Mouse (Mus musculus): ENCODE measurements around the gene Add2. TPM values are rescaled to one million over a fixed set of nuclear protein-coding genes. Genes with fewer than 3 reads are reported as not detected.

The Add2 gene
- polyA plus RNA-seq, 1 experiment from 2014 or later, result 108 TPM

DNA sequence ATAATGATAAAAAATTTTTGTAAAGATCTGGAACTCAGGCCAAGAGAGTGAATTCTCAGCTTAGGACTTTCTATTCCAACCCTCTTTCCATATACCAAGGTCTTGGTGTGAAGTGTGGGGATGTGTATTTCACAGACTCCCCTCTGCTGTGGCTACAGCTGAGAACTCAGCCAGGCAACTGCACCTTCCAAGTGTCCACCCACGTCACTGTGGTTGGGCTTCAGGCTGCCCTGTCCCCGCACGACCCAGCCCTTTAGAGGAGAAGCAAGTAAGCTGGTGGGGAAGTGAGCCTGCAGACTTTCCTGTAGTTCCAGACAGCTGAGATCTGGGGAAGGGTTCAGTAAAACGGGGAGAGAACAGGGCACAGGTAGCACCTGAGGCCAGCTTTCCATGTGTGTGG is 68.7 kb downstream of the Add2 start:
- DNase-seq (ENCODE audit: low spot score) (no peak), ATAC-seq (no peak)
- Histone ChIP-seq H3K27ac (ENCODE audit: low read depth, low read length) (no peak overlapping the region), H3K36me3 (ENCODE audit: control insufficient read depth, insufficient read depth, low read length) (peaks cover 65% of the 10 kb centered on the region), H3K9me3 (replicated peaks; ENCODE audit: control insufficient read depth, low read length) (no peaks in the 10 kb centered on the region), H3K27me3 (replicated peaks; ENCODE audit: control insufficient read depth, insufficient read depth, low read length) (no peaks in the 10 kb centered on the region), H3K4me2 (ENCODE audit: low read length) (no peak overlapping the region), H3K4me1 (ENCODE audit: control insufficient read depth, insufficient read depth, low read length) (no peaks in the 10 kb centered on the region; the same call in 1 of the 2 replicates), H3K4me3 (ENCODE audit: low read depth, low read length) (no peak overlapping the region), H3K9ac (ENCODE audit: low read length) (no peak overlapping the region)
- 75% methylated on average over 4 of the region's 4 CpGs for WGBS

- peaks cover 68% of the 10 kb centered on the region for H3K36me3 ChIP-seq (ENCODE audit: control insufficient read depth, insufficient read depth, low read length)
- H3K4me2 ChIP-seq (ENCODE audit: low read length), result no peak overlapping the region
- H3K4me3 ChIP-seq (ENCODE audit: low read depth, low read length), result no peak overlapping the region
- no peak overlapping the region for H3K27ac ChIP-seq (ENCODE audit: low read depth, low read length)
- whole genome bisulfite sequencing, result 81% methylated on average over 4 of the region's 4 CpGs
- no peaks in the 10 kb centered on the region for H3K27me3 ChIP-seq (replicated peaks; ENCODE audit: control insufficient read depth, insufficient read depth, low read length)
- no peaks in the 10 kb centered on the region for H3K9me3 ChIP-seq (replicated peaks; ENCODE audit: control insufficient read depth, low read length)
- H3K4me1 ChIP-seq (ENCODE audit: control insufficient read depth, insufficient read depth, low read length), result peaks cover 6% of the 10 kb centered on the region; the same call in 1 of the 2 replicates
- ATAC-seq (no peak), DNase-seq (ENCODE audit: low spot score) (no peak)
- no peak overlapping the region for H3K9ac ChIP-seq (ENCODE audit: low read length)
These were observed 70.5 kb downstream of the Add2 start for GRCm38 (mm10) chr6:86099003-86099402.

- H3K36me3 ChIP-seq (ENCODE audit: control insufficient read depth, insufficient read depth, low read length), result peaks cover 92% of the 10 kb centered on the region
- H3K9ac ChIP-seq (ENCODE audit: low read length), result no peak overlapping the region
- H3K4me2 ChIP-seq (ENCODE audit: low read length), result no peak overlapping the region
- peaks cover 6% of the 10 kb centered on the region; the same call in 1 of the 2 replicates for H3K4me1 ChIP-seq (ENCODE audit: control insufficient read depth, insufficient read depth, low read length)
- no peaks in the 10 kb centered on the region for H3K9me3 ChIP-seq (replicated peaks; ENCODE audit: control insufficient read depth, low read length)
- ATAC-seq (no peak), DNase-seq (ENCODE audit: low spot score) (no peak)
- H3K27ac ChIP-seq (ENCODE audit: low read depth, low read length), result no peak overlapping the region
- WGBS, result 82% methylated on average over 5 of the region's 5 CpGs
- no peaks in the 10 kb centered on the region for H3K27me3 ChIP-seq (replicated peaks; ENCODE audit: control insufficient read depth, insufficient read depth, low read length)
- H3K4me3 ChIP-seq (ENCODE audit: low read depth, low read length), result no peak overlapping the region
These were observed 73.0 kb downstream of the Add2 start for GRCm38 (mm10) chr6:86101451-86101850.

- peak; percentile 87 for ATAC-seq
- Histone ChIP-seq H3K27me3 (replicated peaks; ENCODE audit: control insufficient read depth, insufficient read depth, low read length) (no peaks in the 10 kb centered on the region), H3K4me2 (ENCODE audit: low read length) (no peak overlapping the region), H3K9ac (ENCODE audit: low read length) (no peak overlapping the region), H3K4me3 (ENCODE audit: low read depth, low read length) (no peak overlapping the region), H3K36me3 (ENCODE audit: control insufficient read depth, insufficient read depth, low read length) (peaks cover 90% of the 10 kb centered on the region), H3K9me3 (replicated peaks; ENCODE audit: control insufficient read depth, low read length) (no peaks in the 10 kb centered on the region), H3K27ac (ENCODE audit: low read depth, low read length) (peak overlapping the region; percentile 79), H3K4me1 (ENCODE audit: control insufficient read depth, insufficient read depth, low read length) (peaks cover 6% of the 10 kb centered on the region; the same call in 1 of the 2 replicates)
- 83% methylated on average over 5 of the region's 5 CpGs for WGBS
- DNase-seq (ENCODE audit: low spot score), result peak; percentile 80
These were observed 74.4 kb downstream of the Add2 start for GRCm38 (mm10) chr6:86102874-86103273.

DNA sequence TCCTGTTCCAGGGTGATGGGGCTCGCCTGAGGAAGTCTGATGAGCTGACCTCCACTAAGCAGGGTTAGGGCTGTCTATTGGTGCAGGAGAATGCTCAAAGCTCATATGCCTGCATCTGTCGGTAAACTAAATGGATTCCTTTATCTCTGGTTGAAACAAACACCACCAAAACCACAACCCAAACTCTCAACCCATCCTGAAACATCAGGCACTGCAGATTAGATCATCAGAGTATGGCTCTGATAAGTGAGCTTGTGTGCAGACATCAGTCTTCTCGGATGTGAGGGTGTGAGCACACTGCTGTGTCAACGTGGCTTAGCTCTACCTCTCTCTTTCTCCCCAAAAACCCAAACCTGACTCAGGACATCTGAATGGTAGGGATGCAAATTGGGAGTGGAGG is 75.1 kb downstream of the Add2 start:
- WGBS, result 73% methylated on average over 4 of the region's 4 CpGs
- no peak for DNase-seq (ENCODE audit: low spot score)
- ATAC-seq, result no peak
- Histone ChIP-seq H3K36me3 (ENCODE audit: control insufficient read depth, insufficient read depth, low read length) (peaks cover 90% of the 10 kb centered on the region), H3K4me3 (ENCODE audit: low read depth, low read length) (no peak overlapping the region), H3K9me3 (replicated peaks; ENCODE audit: control insufficient read depth, low read length) (no peaks in the 10 kb centered on the region), H3K27ac (ENCODE audit: low read depth, low read length) (peak overlapping the region; percentile 76), H3K27me3 (replicated peaks; ENCODE audit: control insufficient read depth, insufficient read depth, low read length) (no peaks in the 10 kb centered on the region), H3K4me2 (ENCODE audit: low read length) (no peak overlapping the region), H3K4me1 (ENCODE audit: control insufficient read depth, insufficient read depth, low read length) (peaks cover 6% of the 10 kb centered on the region; the same call in 1 of the 2 replicates), H3K9ac (ENCODE audit: low read length) (no peak overlapping the region)

GRCm38 (mm10) chr6:86104719-86105118 is 76.2 kb downstream of the Add2 start:
- Histone ChIP-seq H3K9me3 (replicated peaks; ENCODE audit: control insufficient read depth, low read length) (no peaks in the 10 kb centered on the region), H3K36me3 (ENCODE audit: control insufficient read depth, insufficient read depth, low read length) (peaks cover 92% of the 10 kb centered on the region), H3K27ac (ENCODE audit: low read depth, low read length) (no peak overlapping the region), H3K27me3 (replicated peaks; ENCODE audit: control insufficient read depth, insufficient read depth, low read length) (no peaks in the 10 kb centered on the region), H3K9ac (ENCODE audit: low read length) (no peak overlapping the region), H3K4me3 (ENCODE audit: low read depth, low read length) (no peak overlapping the region), H3K4me2 (ENCODE audit: low read length) (no peak overlapping the region), H3K4me1 (ENCODE audit: control insufficient read depth, insufficient read depth, low read length) (peaks cover 6% of the 10 kb centered on the region; the same call in 1 of the 2 replicates)
- DNase-seq (ENCODE audit: low spot score) (no peak), ATAC-seq (no peak)
- 68% methylated on average over 4 of the region's 4 CpGs for WGBS

DNA sequence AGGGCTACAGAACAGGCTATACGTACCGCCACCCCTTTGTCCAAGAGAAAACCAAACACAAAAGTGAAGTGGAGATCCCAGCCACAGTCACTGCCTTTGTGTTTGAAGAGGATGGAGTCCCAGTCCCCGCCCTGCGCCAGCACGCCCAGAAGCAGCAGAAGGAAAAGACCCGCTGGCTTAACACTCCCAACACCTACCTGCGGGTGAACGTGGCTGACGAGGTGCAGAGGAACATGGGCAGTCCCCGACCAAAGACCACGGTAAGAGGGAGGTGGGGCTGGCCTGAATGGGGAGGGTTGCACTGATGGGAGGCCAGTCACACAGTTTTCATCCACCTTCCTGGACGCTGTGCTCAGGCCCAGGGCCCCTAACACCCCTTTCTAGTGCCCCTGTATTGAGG is 77.6 kb downstream of the Add2 start:
- ATAC-seq (no peak), DNase-seq (ENCODE audit: low spot score) (no peak)
- 78% methylated on average over 12 of the region's 12 CpGs for WGBS
- Histone ChIP-seq H3K27ac (ENCODE audit: low read depth, low read length) (no peak overlapping the region), H3K36me3 (ENCODE audit: control insufficient read depth, insufficient read depth, low read length) (peaks cover 96% of the 10 kb centered on the region), H3K9ac (ENCODE audit: low read length) (no peak overlapping the region), H3K4me1 (ENCODE audit: control insufficient read depth, insufficient read depth, low read length) (peaks cover 6% of the 10 kb centered on the region; the same call in 1 of the 2 replicates), H3K4me2 (ENCODE audit: low read length) (no peak overlapping the region), H3K9me3 (replicated peaks; ENCODE audit: control insufficient read depth, low read length) (no peaks in the 10 kb centered on the region), H3K4me3 (ENCODE audit: low read depth, low read length) (no peak overlapping the region), H3K27me3 (replicated peaks; ENCODE audit: control insufficient read depth, insufficient read depth, low read length) (no peaks in the 10 kb centered on the region)

DNA sequence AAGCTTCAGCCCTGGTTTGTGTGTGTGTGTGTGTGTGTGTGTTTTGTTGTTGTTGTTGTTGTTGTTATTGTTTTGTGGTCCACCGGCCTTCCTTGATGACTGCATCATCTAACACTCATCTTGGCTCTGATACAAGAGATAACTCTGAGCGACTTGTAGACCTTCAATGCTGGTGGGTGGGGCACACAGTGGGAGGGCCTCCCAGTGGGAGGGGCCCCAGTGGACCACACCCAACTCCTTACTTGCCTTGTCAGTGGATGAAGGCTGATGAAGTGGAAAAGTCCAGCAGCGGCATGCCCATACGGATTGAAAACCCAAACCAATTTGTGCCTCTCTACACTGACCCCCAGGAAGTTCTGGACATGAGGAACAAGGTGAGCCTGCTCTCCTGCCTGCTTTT is 78.6 kb downstream of the Add2 start:
- Histone ChIP-seq H3K4me2 (ENCODE audit: low read length) (no peak overlapping the region), H3K36me3 (ENCODE audit: control insufficient read depth, insufficient read depth, low read length) (peaks cover 96% of the 10 kb centered on the region), H3K4me3 (ENCODE audit: low read depth, low read length) (no peak overlapping the region), H3K9me3 (replicated peaks; ENCODE audit: control insufficient read depth, low read length) (no peaks in the 10 kb centered on the region), H3K4me1 (ENCODE audit: control insufficient read depth, insufficient read depth, low read length) (peaks cover 6% of the 10 kb centered on the region; the same call in 1 of the 2 replicates), H3K27ac (ENCODE audit: low read depth, low read length) (no peak overlapping the region), H3K9ac (ENCODE audit: low read length) (no peak overlapping the region), H3K27me3 (replicated peaks; ENCODE audit: control insufficient read depth, insufficient read depth, low read length) (no peaks in the 10 kb centered on the region)
- ATAC-seq (no peak), DNase-seq (ENCODE audit: low spot score) (no peak)
- 87% methylated on average over 4 of the region's 4 CpGs for WGBS

DNA sequence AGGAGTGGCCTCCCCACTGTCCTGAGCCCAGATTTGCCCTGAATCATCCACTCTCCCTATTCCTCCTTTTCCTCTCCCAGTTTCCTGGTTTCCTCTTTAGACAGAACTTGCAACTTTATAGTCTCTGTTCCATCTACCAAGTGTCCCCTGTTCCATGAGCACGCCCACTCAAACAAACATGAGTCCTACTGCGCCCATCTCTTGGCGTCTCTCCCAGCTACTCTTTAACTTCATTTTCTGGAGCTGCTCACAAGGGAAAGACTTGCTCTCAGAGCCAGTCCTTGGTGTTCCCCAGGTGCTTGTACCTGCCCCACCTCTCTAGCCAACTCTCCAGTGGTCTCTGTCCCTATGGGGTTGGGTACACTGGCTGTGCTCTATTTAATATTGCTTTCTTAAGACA is 87.4 kb downstream of the Add2 start:
- 85% methylated on average over 3 of the region's 3 CpGs for WGBS
- Histone ChIP-seq H3K36me3 (ENCODE audit: control insufficient read depth, insufficient read depth, low read length) (peaks cover 91% of the 10 kb centered on the region), H3K4me3 (ENCODE audit: low read depth, low read length) (no peak overlapping the region), H3K27ac (ENCODE audit: low read depth, low read length) (no peak overlapping the region), H3K4me1 (ENCODE audit: control insufficient read depth, insufficient read depth, low read length) (no peaks in the 10 kb centered on the region), H3K4me2 (ENCODE audit: low read length) (no peak overlapping the region), H3K9ac (ENCODE audit: low read length) (no peak overlapping the region), H3K9me3 (replicated peaks; ENCODE audit: control insufficient read depth, low read length) (no peaks in the 10 kb centered on the region), H3K27me3 (replicated peaks; ENCODE audit: control insufficient read depth, insufficient read depth, low read length) (no peaks in the 10 kb centered on the region)
- DNase-seq (ENCODE audit: low spot score) (no peak), ATAC-seq (no peak)
